ENCODE assay signal across 12 mouse cellular contexts in genomic region chr12:98187186-98187899, GRCm38 (mm10).
A peak's percentile ranks its signal among the peaks of the same experiment; 100 is the strongest.
DNase-seq lines count a peak whose midpoint lies in the region; ATAC-seq lines count a peak whose summit lies in the region.
"Had no signal": no experiment of that assay in that cellular context is flagged by ENCODE, and none has a peak within 500 bp of the region (broad histone marks: within the 10 kb centered on the region; RNA-seq: fewer than 3 reads in every experiment).

No protein-coding gene starts in this region.

- DNase-seq in layer of hippocampus, adult 18-20 months (ENCODE audit: low spot score in 2 of 2) = peak; percentile 22 to 66
- no peak for DNase-seq in layer of hippocampus, postnatal 25 days (ENCODE audit: extremely low spot score in 1 of 2, low spot score in 1 of 2)
- DNase-seq in left cerebral cortex, adult 11 months (ENCODE audit: low spot score) = peak; percentile 53
- peak; percentile 86 for DNase-seq in telencephalon, adult 2 months (ENCODE audit: low read depth, low spot score)
- no peak for DNase-seq in adrenal gland, adult (ENCODE audit: inconsistent age in 2 of 2, low spot score in 1 of 2)
- DNase-seq in spleen, postnatal 36 days (ENCODE audit: low spot score in 2 of 2) = no peak
- DNase-seq: adrenal gland, adult 8-10 months; gastrocnemius, adult 2 months; kidney, adult 8-10 months; thymus, postnatal 4 days had no signal

- ATAC-seq in frontal cortex, adult (ENCODE audit: low TSS enrichment) = peak; percentile 83
- ATAC-seq: Patski had no signal

Comparison
In these comparisons a context has a peak if more than half of its experiments do, and no peak if none do; other contexts are left out.
1. DNase-seq: peak in layer of hippocampus, adult 18-20 months (2 of 2), left cerebral cortex, adult 11 months (single experiment) and telencephalon, adult 2 months (single experiment); none in layer of hippocampus, postnatal 25 days (0 of 2), adrenal gland, adult (0 of 2) and spleen, postnatal 36 days (0 of 2).